Mouse (Mus musculus): ENCODE data around the gene Adgrl1.

- TF ChIP-seq CTCF (IDR thresholded peaks at IDR 0.05; ENCODE audit: low read depth, low read length), result no peak
- no peak for TF ChIP-seq POLR2AphosphoS5 (IDR thresholded peaks at IDR 0.05; ENCODE audit: insufficient replicate concordance, low read depth, low read length)
Measured at GRCm38 (mm10) chr8:83941066-83941677, 41.3 kb downstream of the Adgrl1 start.

Data from G1E (cell line).